Mouse (Mus musculus): Measurements from ENCODE around the gene Msx1.

Msx1 gene

GRCm38 (mm10) chr5:37784847-37785391 is 39.5 kb downstream of the Msx1 start:
- no peak for DNase-seq

DNA sequence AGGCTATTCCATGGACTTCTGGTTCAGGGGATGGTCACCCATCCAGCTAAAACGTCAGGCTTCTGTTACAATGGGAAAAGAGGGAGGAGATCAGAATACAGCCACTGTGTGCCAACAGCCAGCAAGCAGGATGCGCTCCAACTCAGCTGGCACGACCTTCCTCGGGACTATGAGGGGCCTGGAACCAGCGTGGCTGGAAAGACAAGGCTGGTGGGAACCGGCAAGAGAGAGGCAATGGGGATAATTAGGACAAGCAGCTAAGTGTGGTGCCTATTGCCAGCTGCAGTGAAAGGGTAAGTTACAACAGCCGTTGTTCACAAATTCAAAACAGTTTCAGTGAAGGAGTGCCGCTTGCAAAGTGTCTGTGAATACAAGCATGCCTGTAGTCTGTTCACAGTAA is 41.1 kb downstream of the Msx1 start:
- no peak for DNase-seq

DNA sequence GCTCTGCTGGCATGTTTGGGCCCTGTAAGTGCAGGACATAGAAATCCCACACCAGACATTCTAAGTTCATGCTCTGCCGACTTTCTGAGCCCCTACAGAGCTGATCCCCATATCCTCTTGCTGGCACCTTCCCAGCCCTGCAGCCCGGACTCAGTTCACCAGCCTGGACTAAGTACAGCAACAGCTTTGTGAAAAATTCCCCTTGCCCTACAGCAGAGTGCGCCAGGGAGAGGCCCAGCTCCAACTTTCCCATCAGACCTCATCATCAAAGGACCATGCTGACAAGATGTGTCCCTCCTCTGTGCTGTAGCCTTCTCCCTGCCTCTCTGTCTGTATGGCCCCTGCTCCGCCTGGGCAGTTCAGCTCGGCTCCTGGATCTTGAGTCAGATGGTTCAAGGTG is 48.7 kb downstream of the Msx1 start:
- no peak for DNase-seq

DNA sequence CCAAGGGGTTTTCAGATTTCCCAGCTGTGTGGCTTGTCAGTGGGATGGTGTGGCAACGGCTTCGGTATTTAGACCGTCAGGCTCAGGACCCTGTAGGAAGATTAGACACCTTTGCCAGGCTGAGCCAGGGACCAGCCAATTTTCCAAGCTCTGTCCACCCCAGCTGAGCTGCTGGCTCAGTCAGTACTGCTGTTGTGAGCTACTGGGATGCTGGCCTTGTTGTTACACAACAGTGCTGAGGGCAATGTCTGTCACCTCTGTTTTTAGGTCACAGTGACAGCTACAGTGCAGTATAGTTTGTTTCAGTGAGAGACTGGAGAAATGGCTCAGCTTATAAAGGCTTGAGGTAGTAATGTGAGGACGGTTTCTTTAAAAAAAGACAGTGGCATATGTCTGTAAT is 50.4 kb downstream of the Msx1 start:
- DNase-seq: no peak

GRCm38 (mm10) chr5:37770870-37771269 is 53.5 kb downstream of the Msx1 start:
- DNase-seq: no peak
